Mouse (Mus musculus) stomach, postnatal 0 days (tissue): ENCODE measurements around the gene Kcnmb4.

Experiments
- CTCF ChIP-seq: IDR thresholded peaks from 2 replicates; pipeline ENCODE4 v1.5.1; 2016; ENCODE audit warnings: antibody characterized with exemption, low read depth, mild to moderate bottlenecking, moderate library complexity
- EP300 ChIP-seq: optimal IDR thresholded peaks from 2 replicates; pipeline ENCODE3; 2016; ENCODE audit warnings: antibody characterized with exemption

DNA sequence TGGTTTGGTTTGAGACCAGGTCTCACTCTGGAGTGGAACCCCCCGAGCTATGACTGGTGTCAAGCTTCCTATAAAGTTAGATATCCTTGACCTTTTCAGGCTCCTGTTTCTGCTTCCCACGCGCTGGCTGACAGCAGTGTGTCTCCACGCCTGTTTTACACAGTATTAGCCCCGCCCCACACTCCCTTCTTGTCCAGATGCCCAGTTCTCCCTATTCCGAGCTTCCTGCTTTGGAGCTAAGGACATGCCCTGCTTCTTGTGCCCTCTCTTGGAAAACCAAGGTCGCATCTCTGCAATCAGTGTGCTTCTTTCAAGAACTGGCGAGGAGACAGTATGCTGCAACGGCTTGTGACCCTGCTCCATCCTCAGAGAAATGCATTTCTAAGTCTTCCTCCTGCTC is 23.1 kb downstream of the Kcnmb4 start:
- TF ChIP-seq CTCF (no peak), EP300 (no peak)
